Mouse (Mus musculus) CH12.LX (cell line): ENCODE measurements around the gene Tfap2a. TPM values are rescaled to one million over a fixed set of nuclear protein-coding genes. Genes with fewer than 3 reads are reported as not detected.

Experiments
- DNase-seq: peaks from one replicate; pipeline ENCODE4 v3.0.0-alpha.2; 2013; ENCODE audit errors: extremely low read depth
- H3K27ac ChIP-seq: 2 replicates; pipeline ENCODE4 v1.5.1; 2012; ENCODE audit warnings: low read depth, mild to moderate bottlenecking, control low read depth, moderate library complexity; ENCODE audit not compliant: insufficient read depth
- H3K27me3 ChIP-seq: replicated peaks from 2 replicates; pipeline ENCODE3; 2012; ENCODE audit warnings: inconsistent platforms
- H3K36me3 ChIP-seq, 2 experiments: replicated peaks in 1 of 2; 2 replicates each; pipeline versions ENCODE3 to v1.6.1; 2012; ENCODE audit warnings: inconsistent platforms in 1 of 2, low read length in 1 of 2, mild to moderate bottlenecking in 1 of 2, mixed read lengths in 1 of 2, moderate library complexity in 1 of 2; ENCODE audit not compliant: control insufficient read depth in 1 of 2, insufficient read depth in 1 of 2
- H3K4me1 ChIP-seq, 2 experiments: 2 replicates each; pipeline ENCODE4 v1.6.1; 2012; ENCODE audit warnings: inconsistent platforms in 1 of 2, moderate library complexity in 1 of 2; ENCODE audit not compliant: insufficient read depth in 2 of 2, control insufficient read depth in 1 of 2
- H3K4me2 ChIP-seq: 2 replicates; pipeline ENCODE4 v1.6.1; 2012; ENCODE audit warnings: low read depth, mild to moderate bottlenecking, control low read depth; ENCODE audit not compliant: poor library complexity, insufficient read depth, severe bottlenecking
- H3K4me3 ChIP-seq, 3 experiments: fragments of 150-350 bp in 1 of 3; sonication (generic) in 1 of 3; replicated peaks in 1 of 3; 2 replicates each; pipeline versions ENCODE3 to v1.5.1; 2011 to 2012; ENCODE audit warnings: low read depth in 2 of 3, low read length in 2 of 3, mild to moderate bottlenecking in 2 of 3, moderate library complexity in 2 of 3, control low read depth in 1 of 3, improper control_type of control experiment in 1 of 3, inconsistent platforms in 1 of 3, mixed read lengths in 1 of 3; ENCODE audit not compliant: poor library complexity in 1 of 3
- H3K79me2 ChIP-seq: replicated peaks from 2 replicates; pipeline ENCODE4 v1.6.1; 2012; ENCODE audit warnings: mild to moderate bottlenecking, moderate library complexity; ENCODE audit not compliant: control insufficient read depth, poor library complexity, insufficient read depth, severe bottlenecking; ENCODE audit errors: extremely low read depth
- H3K9ac ChIP-seq: 2 replicates; pipeline ENCODE4 v1.6.1; 2012; ENCODE audit warnings: low read depth, mild to moderate bottlenecking, control low read depth, moderate library complexity; ENCODE audit not compliant: insufficient read depth
- H3K9me3 ChIP-seq: replicated peaks from 2 replicates; pipeline ENCODE3; 2012; ENCODE audit warnings: low read length, inconsistent platforms, mixed read lengths
- BHLHE40 ChIP-seq: IDR thresholded peaks from 2 replicates; pipeline ENCODE4 v1.6.1; 2011; ENCODE audit warnings: mild to moderate bottlenecking, low read depth, low read length, improper control_type of control experiment
- CHD1 ChIP-seq: IDR thresholded peaks from 2 replicates; pipeline ENCODE4 v1.6.1; 2012; ENCODE audit warnings: low read depth, low read length, improper control_type of control experiment, inconsistent platforms
- CTCF ChIP-seq, 2 experiments: IDR thresholded peaks in 1 of 2; conservative IDR thresholded peaks in 1 of 2; 2 replicates each; pipeline ENCODE4 v1.5.1; 2011 to 2012; ENCODE audit warnings: low read depth in 2 of 2, low read length in 2 of 2, improper control_type of control experiment in 1 of 2, inconsistent platforms in 1 of 2, mild to moderate bottlenecking in 1 of 2, moderate library complexity in 1 of 2
- ELF1 ChIP-seq: IDR thresholded peaks from 2 replicates; pipeline ENCODE4 v1.6.1; 2014; ENCODE audit warnings: low read depth, mild to moderate bottlenecking, inconsistent platforms, low read length, improper control_type of control experiment
- ETS1 ChIP-seq: conservative IDR thresholded peaks from 2 replicates; pipeline ENCODE4 v1.6.1; 2012; ENCODE audit warnings: low read depth, mild to moderate bottlenecking, inconsistent platforms, low read length, improper control_type of control experiment, moderate library complexity
- GABPA ChIP-seq: IDR thresholded peaks from 2 replicates; pipeline ENCODE4 v1.6.1; 2012; ENCODE audit warnings: low read depth, low read length, improper control_type of control experiment, inconsistent platforms; ENCODE audit not compliant: insufficient replicate concordance
- HCFC1 ChIP-seq: IDR thresholded peaks from 2 replicates; pipeline ENCODE4 v1.6.1; 2012; ENCODE audit warnings: low read depth, mild to moderate bottlenecking, inconsistent platforms, low read length, improper control_type of control experiment
- IRF4 ChIP-seq: IDR thresholded peaks from 2 replicates; pipeline ENCODE4 v1.6.1; 2014; ENCODE audit warnings: low read depth, mild to moderate bottlenecking, inconsistent platforms, low read length, improper control_type of control experiment
- JUND ChIP-seq: conservative IDR thresholded peaks from 2 replicates; pipeline ENCODE4 v1.6.1; 2011; ENCODE audit warnings: low read depth, low read length, improper control_type of control experiment
- KAT2A ChIP-seq: IDR thresholded peaks from 2 replicates; pipeline ENCODE4 v1.6.1; 2012; ENCODE audit warnings: low read length, improper control_type of control experiment, inconsistent platforms; ENCODE audit not compliant: insufficient replicate concordance
- MAFK ChIP-seq: IDR thresholded peaks from 2 replicates; pipeline ENCODE4 v1.6.1; 2011; ENCODE audit warnings: low read length, improper control_type of control experiment; ENCODE audit not compliant: insufficient replicate concordance
- MAX ChIP-seq: IDR thresholded peaks from 2 replicates; pipeline ENCODE4 v1.6.1; 2011; ENCODE audit warnings: low read length, improper control_type of control experiment
- PAX5 ChIP-seq: IDR thresholded peaks from 2 replicates; pipeline ENCODE4 v1.6.1; 2012; ENCODE audit warnings: low read length, inconsistent platforms, mixed read lengths
- POLR2A ChIP-seq: IDR thresholded peaks from 2 replicates; pipeline ENCODE4 v1.6.1; 2011; ENCODE audit warnings: low read depth, mild to moderate bottlenecking, improper control_type of control experiment, low read length
- POLR2AphosphoS2 ChIP-seq: IDR thresholded peaks from 2 replicates; pipeline ENCODE4 v1.6.1; 2011; ENCODE audit warnings: low read depth, low read length, improper control_type of control experiment
- SIN3A ChIP-seq: IDR thresholded peaks from 2 replicates; pipeline ENCODE4 v1.6.1; 2012; ENCODE audit warnings: low read length, improper control_type of control experiment, inconsistent platforms
- SMC3 ChIP-seq: IDR thresholded peaks from 2 replicates; pipeline ENCODE4 v1.6.1; 2011; ENCODE audit warnings: low read depth, low read length, improper control_type of control experiment
- TBP ChIP-seq: conservative IDR thresholded peaks from 2 replicates; pipeline ENCODE4 v1.6.1; 2011; ENCODE audit warnings: low read depth, low read length, improper control_type of control experiment
- TCF12 ChIP-seq: IDR thresholded peaks from 2 replicates; pipeline ENCODE4 v1.6.1; 2014; ENCODE audit warnings: low read depth, mild to moderate bottlenecking, inconsistent platforms, low read length, improper control_type of control experiment
- USF1 ChIP-seq: IDR thresholded peaks from 2 replicates; pipeline ENCODE4 v1.6.1; 2014; ENCODE audit warnings: low read depth, mild to moderate bottlenecking, inconsistent platforms, low read length, improper control_type of control experiment
- USF2 ChIP-seq: conservative IDR thresholded peaks from 2 replicates; pipeline ENCODE4 v1.6.1; 2011; ENCODE audit warnings: low read depth, low read length, improper control_type of control experiment
- ZC3H11A ChIP-seq: IDR thresholded peaks from 2 replicates; pipeline ENCODE4 v1.6.1; 2012; ENCODE audit warnings: low read depth, mild to moderate bottlenecking, inconsistent platforms, low read length, improper control_type of control experiment
- ZNF384 ChIP-seq: IDR thresholded peaks from 2 replicates; pipeline ENCODE4 v1.6.1; 2012; ENCODE audit warnings: low read depth, low read length, improper control_type of control experiment, inconsistent platforms
- dilution Hi-C: fragments of 300-500 bp; cut with MboI; formaldehyde crosslinking; loops from 2 replicates; pipeline ENCODE4 v1.14.3; 2020; ENCODE audit warnings: low sequenced_read_pairs; ENCODE audit not compliant: extremely low pct_unique_long_range_greater_than_20kb, extremely low pct_ligation_motif_present
- in situ Hi-C: fragments of 300-500 bp; cut with MboI; formaldehyde crosslinking; loops from 3 replicates; pipeline ENCODE4 v1.14.3; 2019; ENCODE audit warnings: low sequenced_read_pairs, low pct_ligation_motif_present, low pct_unique_long_range_greater_than_20kb, mixed read lengths
- polyA plus RNA-seq: library from polyadenylated mRNA; unstranded; fragments of >175 nt; gene quantifications from 2 replicates; pipeline ENCODE4 v1.2.1, GENCODE M21; 2012; ENCODE audit warnings: low read depth; ENCODE audit not compliant: insufficient read length
- total RNA-seq, 2 experiments: library from RNA; depleted of rRNA; stranded (reverse); fragments of 300-350 nt in 1 of 2; fragments of >200 nt in 1 of 2; gene quantifications; 2 replicates each; pipeline ENCODE4 v1.2.3; 2012 to 2014

The Tfap2a gene
- total and polyA plus RNA-seq, 3 experiments: not detected

DNA sequence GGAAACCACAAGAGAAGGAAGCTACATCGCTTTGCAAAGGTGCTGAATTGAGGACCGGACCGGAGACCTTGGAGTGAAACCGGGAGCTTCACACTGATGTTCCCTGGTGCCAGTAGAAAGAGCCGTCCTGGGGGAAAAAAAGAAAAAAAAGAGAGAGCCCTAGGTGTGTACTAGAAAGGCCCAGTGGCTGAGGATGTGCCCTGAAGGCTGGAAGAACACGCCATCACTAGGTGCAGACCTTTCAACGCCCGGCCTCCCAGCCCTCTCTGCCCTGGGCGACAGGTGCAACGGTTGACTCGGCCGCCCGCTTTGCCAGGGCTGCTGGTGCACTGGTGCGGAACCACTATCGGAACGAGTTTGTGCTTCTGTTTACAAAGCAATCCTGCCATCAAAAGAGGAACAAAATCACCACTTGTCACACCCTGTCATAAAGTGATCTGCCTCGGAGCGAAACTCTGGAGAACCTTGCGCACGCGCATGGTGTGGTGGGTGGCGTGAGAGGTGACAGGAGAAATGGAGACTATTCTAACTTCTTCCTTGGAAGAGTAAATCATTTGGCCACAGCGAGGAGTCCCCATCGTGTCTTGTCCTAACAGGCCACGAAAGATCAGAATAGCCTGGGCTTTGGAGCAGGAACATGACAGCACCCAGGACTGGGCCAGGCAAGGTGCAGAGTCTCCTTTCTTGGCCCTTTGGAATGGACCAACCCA lies 3.8 kb upstream of the Tfap2a start:
- Histone ChIP-seq H3K36me3 (no peaks in the 10 kb centered on the region), H3K27me3 (no peaks in the 10 kb centered on the region), H3K27ac (no peak overlapping the region), H3K79me2 (no peaks in the 10 kb centered on the region), H3K4me2 (no peak overlapping the region), H3K9ac (no peak overlapping the region), H3K4me3 (no peak overlapping the region), H3K4me1 (no peaks in the 10 kb centered on the region), H3K9me3 (peaks cover 10% of the 10 kb centered on the region)
- in situ Hi-C loops: no loop called here
- TF ChIP-seq ZC3H11A (no peak), CTCF (conservative IDR thresholded peaks at IDR 0.05 in 1 of 2, IDR thresholded peaks at IDR 0.05 in 1 of 2; ENCODE audit: low read depth in 2 of 2, low read length in 2 of 2) (no peak), ETS1 (no peak), KAT2A (no peak), BHLHE40 (no peak), PAX5 (no peak), CHD1 (no peak), USF2 (no peak), USF1 (no peak), POLR2AphosphoS2 (no peak), TCF12 (no peak), ZNF384 (no peak), GABPA (no peak), ELF1 (no peak), SIN3A (no peak), POLR2A (no peak), TBP (no peak), MAFK (no peak)
- no peak for DNase-seq
- dilution Hi-C loops: no loop called here

GRCm38 (mm10) chr13:40741436-40741835 lies 3.3 kb upstream of the Tfap2a start:
- no peak for DNase-seq
- Histone ChIP-seq H3K9me3 (peaks cover 10% of the 10 kb centered on the region), H3K27me3 (no peaks in the 10 kb centered on the region), H3K4me3 (no peak overlapping the region), H3K36me3 (no peaks in the 10 kb centered on the region)
- dilution Hi-C loops: no loop called here
- TF ChIP-seq IRF4 (no peak), POLR2AphosphoS2 (no peak), SMC3 (no peak), SIN3A (no peak), MAX (no peak), POLR2A (no peak), HCFC1 (no peak), JUND (no peak)
- TF ChIP-seq, all 38 proteins: peak for 0
- Histone ChIP-seq H3K79me2 (no peaks in the 10 kb centered on the region), H3K9ac (no peak overlapping the region), H3K4me2 (no peak overlapping the region), H3K4me1 (no peaks in the 10 kb centered on the region), H3K27ac (no peak overlapping the region)
- in situ Hi-C loops: no loop called here
